Mouse (Mus musculus) c-Kit-negative CD71-positive TER-119-positive erythroid progenitor cells, embryonic 14.5 days (primary cell): ENCODE measurements around the gene Tdrd12.

Experiments
- DNase-seq: peaks from one replicate; pipeline ENCODE4 v3.0.0-alpha.2; 2013; ENCODE audit warnings: low read depth, low spot score

The Tdrd12 gene

GRCm38 (mm10) chr7:35448867-35449266, 88.7 kb downstream of the Tdrd12 start:
- DNase-seq = no peak

GRCm38 (mm10) chr7:35447996-35448846, 89.3 kb downstream of the Tdrd12 start, which contains the start of gene Slc7a9:
Gene Slc7a9, plus strand, starts transcription at chr7:35448796.
- DNase-seq = no peak

- no peak for DNase-seq
These were observed 90.0 kb downstream of the Tdrd12 start for GRCm38 (mm10) chr7:35447501-35447900.

GRCm38 (mm10) chr7:35435266-35435665, 102.3 kb downstream of the Tdrd12 start:
- DNase-seq = no peak

GRCm38 (mm10) chr7:35428146-35428545, 109.4 kb downstream of the Tdrd12 start:
- DNase-seq = no peak

GRCm38 (mm10) chr7:35423071-35423470, 114.5 kb downstream of the Tdrd12 start:
- DNase-seq = no peak
